Mouse (Mus musculus): ENCODE measurements at regions not wholly inside any gene's neighbourhood (a gene's known extent, or its start where the extent isn't known, plus 50 kb on each side); places are given as distances from the start of the nearest gene placed in this dataset.

GRCm38 (mm10) chr16:25585953-25586352, 97.6 kb upstream of the Trp63 start:
- 84% methylated on average over 3 of the region's 3 CpGs for WGBS
- Histone ChIP-seq H3K9ac (no peak overlapping the region), H3K4me2 (no peak overlapping the region), H3K36me3 (no peaks in the 10 kb centered on the region), H3K27ac (replicated peaks) (no peak overlapping the region), H3K27me3 (replicated peaks) (no peaks in the 10 kb centered on the region), H3K9me3 (no peaks in the 10 kb centered on the region), H3K4me1 (no peaks in the 10 kb centered on the region), H3K4me3 (no peak overlapping the region)
- ATAC-seq (ENCODE audit: extremely low read depth, insufficient number of reproducible peaks, low FRiP score, low TSS enrichment): no peak

- WGBS: 80% methylated on average over 10 of the region's 10 CpGs
Observed at GRCm38 (mm10) chr16:25587879-25588347, 95.7 kb upstream of the Trp63 start.

GRCm38 (mm10) chr16:25597435-25597834, 86.1 kb upstream of the Trp63 start:
- no peak for ATAC-seq (ENCODE audit: extremely low read depth, insufficient number of reproducible peaks, low FRiP score, low TSS enrichment)
- Histone ChIP-seq H3K36me3 (no peaks in the 10 kb centered on the region), H3K9ac (no peak overlapping the region), H3K4me3 (no peak overlapping the region), H3K27ac (replicated peaks) (no peak overlapping the region), H3K27me3 (replicated peaks) (no peaks in the 10 kb centered on the region), H3K9me3 (no peaks in the 10 kb centered on the region), H3K4me1 (no peaks in the 10 kb centered on the region), H3K4me2 (no peak overlapping the region)
- 60% methylated on average over 1 of the region's 1 CpGs for WGBS

More at GRCm38 (mm10) chr16:25587879-25588347, 95.7 kb upstream of the Trp63 start:
- Histone ChIP-seq H3K27me3 (replicated peaks) (no peaks in the 10 kb centered on the region), H3K4me1 (no peaks in the 10 kb centered on the region), H3K27ac (replicated peaks) (no peak overlapping the region), H3K4me2 (no peak overlapping the region), H3K4me3 (no peak overlapping the region), H3K36me3 (no peaks in the 10 kb centered on the region), H3K9me3 (no peaks in the 10 kb centered on the region), H3K9ac (no peak overlapping the region)
- ATAC-seq (ENCODE audit: extremely low read depth, insufficient number of reproducible peaks, low FRiP score, low TSS enrichment): no peak

- Histone ChIP-seq H3K27me3 (replicated peaks) (no peaks in the 10 kb centered on the region), H3K4me1 (no peaks in the 10 kb centered on the region), H3K9me3 (no peaks in the 10 kb centered on the region), H3K36me3 (no peaks in the 10 kb centered on the region), H3K4me3 (no peak overlapping the region), H3K9ac (no peak overlapping the region), H3K4me2 (no peak overlapping the region), H3K27ac (replicated peaks) (no peak overlapping the region)
- ATAC-seq (ENCODE audit: extremely low read depth, insufficient number of reproducible peaks, low FRiP score, low TSS enrichment): no peak
- WGBS: 69% methylated on average over 2 of the region's 2 CpGs
Observed at GRCm38 (mm10) chr16:25603121-25603520, 80.4 kb upstream of the Trp63 start.

- 58% methylated on average over 4 of the region's 4 CpGs for WGBS
Observed at GRCm38 (mm10) chr16:25615229-25615628, 68.3 kb upstream of the Trp63 start.

GRCm38 (mm10) chr16:25615646-25616045, 67.9 kb upstream of the Trp63 start:
- Histone ChIP-seq H3K4me1 (no peaks in the 10 kb centered on the region), H3K4me2 (no peak overlapping the region), H3K4me3 (no peak overlapping the region), H3K9me3 (no peaks in the 10 kb centered on the region), H3K36me3 (no peaks in the 10 kb centered on the region), H3K27ac (replicated peaks) (no peak overlapping the region), H3K9ac (no peak overlapping the region), H3K27me3 (replicated peaks) (no peaks in the 10 kb centered on the region)
- ATAC-seq (ENCODE audit: extremely low read depth, insufficient number of reproducible peaks, low FRiP score, low TSS enrichment): no peak

More at GRCm38 (mm10) chr16:25615229-25615628, 68.3 kb upstream of the Trp63 start:
- H3K36me3 ChIP-seq: no peaks in the 10 kb centered on the region
- H3K27ac ChIP-seq (replicated peaks): no peak overlapping the region
- no peaks in the 10 kb centered on the region for H3K9me3 ChIP-seq
- no peaks in the 10 kb centered on the region for H3K27me3 ChIP-seq (replicated peaks)
- H3K4me3 ChIP-seq: no peak overlapping the region
- no peak overlapping the region for H3K9ac ChIP-seq
- H3K4me1 ChIP-seq: no peaks in the 10 kb centered on the region
- no peak overlapping the region for H3K4me2 ChIP-seq
- no peak for ATAC-seq (ENCODE audit: extremely low read depth, insufficient number of reproducible peaks, low FRiP score, low TSS enrichment)

GRCm38 (mm10) chr16:25618898-25619297, 64.7 kb upstream of the Trp63 start:
- 76% methylated on average over 4 of the region's 4 CpGs for WGBS
- H3K36me3 ChIP-seq: no peaks in the 10 kb centered on the region
- H3K4me1 ChIP-seq: no peaks in the 10 kb centered on the region
- H3K27me3 ChIP-seq (replicated peaks): no peaks in the 10 kb centered on the region
- H3K9ac ChIP-seq: no peak overlapping the region
- H3K27ac ChIP-seq (replicated peaks): no peak overlapping the region
- no peak for ATAC-seq (ENCODE audit: extremely low read depth, insufficient number of reproducible peaks, low FRiP score, low TSS enrichment)
- H3K9me3 ChIP-seq: no peaks in the 10 kb centered on the region
- no peak overlapping the region for H3K4me2 ChIP-seq
- no peak overlapping the region for H3K4me3 ChIP-seq

GRCm38 (mm10) chr16:25622651-25623050, 60.9 kb upstream of the Trp63 start:
- Histone ChIP-seq H3K4me3 (no peak overlapping the region), H3K36me3 (no peaks in the 10 kb centered on the region), H3K4me2 (no peak overlapping the region), H3K4me1 (no peaks in the 10 kb centered on the region), H3K9me3 (no peaks in the 10 kb centered on the region), H3K27ac (replicated peaks) (no peak overlapping the region), H3K27me3 (replicated peaks) (no peaks in the 10 kb centered on the region), H3K9ac (no peak overlapping the region)
- ATAC-seq (ENCODE audit: extremely low read depth, insufficient number of reproducible peaks, low FRiP score, low TSS enrichment): no peak
- 85% methylated on average over 2 of the region's 2 CpGs for WGBS

- Histone ChIP-seq H3K4me2 (no peak overlapping the region), H3K36me3 (no peaks in the 10 kb centered on the region), H3K9me3 (no peaks in the 10 kb centered on the region), H3K9ac (no peak overlapping the region), H3K27ac (replicated peaks) (no peak overlapping the region), H3K27me3 (replicated peaks) (no peaks in the 10 kb centered on the region), H3K4me3 (no peak overlapping the region), H3K4me1 (no peaks in the 10 kb centered on the region)
- 61% methylated on average over 1 of the region's 1 CpGs for WGBS
- no peak for ATAC-seq (ENCODE audit: extremely low read depth, insufficient number of reproducible peaks, low FRiP score, low TSS enrichment)
Observed at GRCm38 (mm10) chr16:25623986-25624623, 59.5 kb upstream of the Trp63 start.

GRCm38 (mm10) chr16:25629750-25630149, 53.8 kb upstream of the Trp63 start:
- 51% methylated on average over 3 of the region's 3 CpGs for WGBS
- ATAC-seq (ENCODE audit: extremely low read depth, insufficient number of reproducible peaks, low FRiP score, low TSS enrichment): no peak

GRCm38 (mm10) chr16:25631139-25631716, 52.3 kb upstream of the Trp63 start:
- ATAC-seq (ENCODE audit: extremely low read depth, insufficient number of reproducible peaks, low FRiP score, low TSS enrichment): no peak
- Histone ChIP-seq H3K4me2 (no peak overlapping the region), H3K9ac (no peak overlapping the region), H3K27ac (replicated peaks) (no peak overlapping the region), H3K4me3 (no peak overlapping the region), H3K9me3 (no peaks in the 10 kb centered on the region), H3K4me1 (no peaks in the 10 kb centered on the region), H3K27me3 (replicated peaks) (no peaks in the 10 kb centered on the region), H3K36me3 (no peaks in the 10 kb centered on the region)
- WGBS: 78% methylated on average over 6 of the region's 6 CpGs

More at GRCm38 (mm10) chr16:25629750-25630149, 53.8 kb upstream of the Trp63 start:
- Histone ChIP-seq H3K36me3 (no peaks in the 10 kb centered on the region), H3K4me2 (no peak overlapping the region), H3K27ac (replicated peaks) (no peak overlapping the region), H3K9me3 (no peaks in the 10 kb centered on the region), H3K9ac (no peak overlapping the region), H3K27me3 (replicated peaks) (no peaks in the 10 kb centered on the region), H3K4me3 (no peak overlapping the region), H3K4me1 (no peaks in the 10 kb centered on the region)
